Mouse (Mus musculus) CD8-positive naive resting alpha-beta T cell, adult 2 months (primary cell): ENCODE data around the gene Higd1c.
"Not testable (repeated sequence)": the region's sequence is repeated elsewhere in the genome, so short reads cannot be mapped to it uniquely, and the experiment has no call there.

ENCODE experiments used
- DNase-seq, 2 experiments: peaks; one replicate each; pipeline ENCODE4 v3.0.0; 2022; ENCODE audit warnings: low read depth in 2 of 2, low spot score in 2 of 2

Gene Higd1c

GRCm38 (mm10) chr15:100364242-100364641, at the start of gene Higd1c:
Higd1c (plus strand) TSS chr15:100364542.
- no peak for DNase-seq

DNA sequence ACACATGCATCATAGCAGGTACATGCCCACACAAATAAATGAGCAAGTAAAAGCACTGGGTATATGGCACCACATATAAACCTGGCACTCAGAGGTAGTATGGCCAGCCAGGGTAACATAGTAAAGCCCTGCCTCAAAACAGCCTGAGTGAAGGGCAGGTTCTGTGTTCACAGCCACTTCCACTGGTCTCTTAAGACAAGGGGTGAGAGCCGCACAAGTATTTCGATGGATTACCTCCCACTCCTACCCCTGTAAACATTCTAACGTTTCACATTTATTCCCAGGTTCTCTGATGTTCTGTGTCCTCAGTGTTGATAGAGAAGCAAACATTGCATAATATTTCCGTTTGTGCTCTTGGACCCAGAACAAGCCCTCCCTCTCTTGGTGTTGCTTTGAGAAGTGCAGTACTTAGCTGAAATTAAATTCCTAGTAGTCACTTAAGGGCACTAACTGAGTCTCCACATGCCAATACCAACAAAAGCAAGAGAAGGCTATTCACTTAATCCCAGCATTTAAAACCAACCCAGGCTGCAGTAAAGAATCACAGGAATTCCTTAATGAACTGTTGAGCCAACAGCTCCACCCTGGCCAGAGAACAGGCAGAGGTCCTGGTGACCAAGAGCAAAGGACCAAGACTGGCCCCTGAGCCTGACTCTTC, 46.2 kb upstream of the Higd1c start:
- not testable (repeated sequence) for DNase-seq

GRCm38 (mm10) chr15:100319884-100320283, 44.5 kb upstream of the Higd1c start:
- DNase-seq: no peak

- DNase-seq: no peak
Measured at GRCm38 (mm10) chr15:100320295-100320905, 43.9 kb upstream of the Higd1c start.

DNA sequence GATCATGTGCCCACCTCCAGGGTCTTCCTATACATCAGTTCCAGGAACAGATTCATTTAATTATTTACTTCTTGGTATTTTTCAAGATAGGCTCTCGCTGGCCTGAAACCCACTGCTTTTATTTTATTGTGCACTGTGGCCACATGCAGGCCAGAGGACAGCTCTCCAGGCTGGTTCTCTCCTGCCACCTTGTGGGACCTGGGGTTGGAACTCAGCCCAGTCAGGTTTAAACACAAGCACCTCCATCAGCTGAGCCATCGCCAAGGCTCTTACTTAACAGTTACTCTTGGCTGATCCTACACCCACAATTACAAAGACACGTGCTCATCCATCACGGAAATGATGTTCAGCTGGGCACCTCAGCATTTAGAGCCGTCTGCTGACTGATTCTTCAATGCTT, 43.2 kb upstream of the Higd1c start:
- no peak for DNase-seq

GRCm38 (mm10) chr15:100324021-100324591, 40.2 kb upstream of the Higd1c start:
- DNase-seq: no peak

DNA sequence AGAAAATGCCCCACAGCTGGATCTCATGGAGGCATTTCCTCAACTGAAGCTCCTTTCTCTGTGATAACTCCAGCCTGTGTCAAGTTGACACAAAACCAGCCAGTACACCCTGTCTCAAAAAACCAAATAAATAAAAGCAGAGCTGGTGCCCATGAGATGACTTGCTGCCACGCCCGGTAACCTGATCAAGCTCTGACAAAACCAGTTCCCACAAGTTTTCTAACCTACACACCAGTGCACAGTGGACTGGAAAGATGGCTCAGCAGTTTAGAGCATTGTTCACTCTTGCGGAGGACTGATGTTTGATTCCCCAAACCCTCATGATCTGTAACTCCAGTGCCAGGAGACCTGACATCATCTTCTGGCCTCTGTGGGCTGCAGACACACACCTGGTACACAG, 39.1 kb upstream of the Higd1c start:
- no peak for DNase-seq

DNA sequence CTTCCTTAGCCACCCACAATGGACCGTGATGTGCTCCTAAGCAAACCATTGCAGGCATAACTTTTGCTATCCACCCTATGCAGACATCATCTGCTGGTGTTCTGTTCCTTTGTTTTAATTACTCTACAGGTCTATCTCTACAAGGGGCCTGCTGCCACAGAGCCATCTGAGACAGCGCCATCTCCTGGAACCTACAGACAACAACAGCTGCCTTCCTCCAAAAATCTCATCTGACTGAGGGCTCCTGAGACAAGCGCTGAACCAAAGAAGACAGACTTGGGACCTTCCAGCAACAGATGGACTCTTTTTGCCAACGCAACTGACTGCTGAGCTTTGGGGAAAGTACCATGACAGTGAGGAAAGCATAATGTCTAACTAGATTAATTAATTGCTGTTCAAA, 36.3 kb upstream of the Higd1c start:
- not testable (repeated sequence) for DNase-seq

DNA sequence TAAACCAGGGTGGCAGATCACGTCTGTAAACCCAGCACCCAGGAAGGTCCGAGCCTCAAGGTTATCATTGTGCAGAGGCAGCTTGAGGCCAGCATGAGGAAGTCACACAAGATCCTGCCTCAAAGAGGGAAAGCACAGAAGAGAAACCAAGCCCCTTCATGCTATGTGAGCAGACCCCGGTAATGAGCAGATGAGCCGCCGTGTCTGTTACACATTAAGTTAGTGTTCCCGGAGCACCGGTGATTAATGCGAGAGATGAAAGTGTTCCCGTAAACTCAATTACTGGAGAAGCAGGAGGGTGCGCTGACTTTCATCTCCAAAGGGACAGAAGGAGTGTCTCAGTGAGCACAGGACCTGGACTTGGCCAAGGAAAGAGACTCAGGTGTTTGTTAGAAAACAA, 35.0 kb upstream of the Higd1c start:
- not testable (repeated sequence) for DNase-seq

DNA sequence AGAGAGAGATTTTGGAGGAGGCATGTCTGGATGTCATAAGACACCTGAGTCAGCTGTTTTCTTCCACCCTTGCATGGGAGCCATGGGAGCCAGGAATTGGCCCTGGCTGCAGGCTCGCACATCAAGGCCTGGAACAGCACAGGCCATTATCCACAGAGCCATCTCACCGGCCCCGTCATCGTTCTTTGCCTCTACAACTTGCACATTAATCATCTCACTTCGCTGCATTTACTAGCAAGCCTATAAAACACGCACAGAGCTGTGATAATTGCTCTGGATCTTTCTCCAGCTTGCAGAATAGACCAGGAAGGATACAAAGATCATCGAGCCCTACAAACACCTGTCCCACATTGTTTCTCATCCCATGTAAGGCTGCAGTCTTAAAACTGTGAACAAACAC, 33.6 kb upstream of the Higd1c start:
- no peak for DNase-seq

GRCm38 (mm10) chr15:100332077-100332961, 32.0 kb upstream of the Higd1c start:
- DNase-seq: not testable (repeated sequence)

DNA sequence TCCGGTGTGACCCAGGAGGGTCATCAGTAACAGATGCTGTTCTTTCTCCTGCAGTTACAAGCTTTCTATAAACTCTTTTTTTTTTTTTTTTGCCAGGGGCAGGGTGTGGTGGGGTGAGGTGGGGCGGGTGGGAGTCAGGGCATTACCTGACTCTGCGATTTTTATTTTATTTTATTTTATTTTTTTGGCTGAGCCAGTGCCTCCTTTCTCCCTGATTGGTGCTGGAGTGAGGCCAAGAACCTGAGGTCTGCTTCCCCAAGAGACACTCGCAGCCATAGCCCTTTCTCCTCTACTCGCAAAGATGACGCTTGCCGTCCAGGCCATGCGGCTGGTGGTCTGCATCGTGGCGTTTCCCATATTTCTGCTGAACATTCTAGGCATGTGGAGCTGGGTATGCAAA, 29.7 kb upstream of the Higd1c start, which contains the start of gene Mettl7a3:
Gene Mettl7a3 (plus strand): TSS at position 301 of the 400 bp plus-strand sequence.
- DNase-seq: no peak

GRCm38 (mm10) chr15:100337328-100337727, 27.0 kb upstream of the Higd1c start:
- DNase-seq: not testable (repeated sequence)

DNA sequence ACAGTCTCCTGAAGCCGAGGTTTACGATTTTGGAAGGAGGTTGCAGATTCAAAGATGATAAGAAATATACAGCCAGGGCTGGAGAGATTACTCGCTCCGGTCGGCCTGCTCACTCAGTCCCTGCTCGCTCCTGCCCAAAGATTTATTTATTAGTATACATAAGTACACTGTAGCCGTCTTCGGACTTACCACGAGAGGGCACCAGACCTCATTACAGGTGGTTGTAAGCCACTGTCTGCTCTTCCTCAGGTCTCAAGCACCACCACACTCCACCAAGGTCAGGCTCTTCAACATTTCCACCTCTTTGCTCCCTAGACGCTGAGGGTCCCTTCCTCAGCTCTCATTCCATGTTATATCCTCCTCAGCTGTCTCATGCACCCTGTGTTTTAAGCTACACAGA, 26.5 kb upstream of the Higd1c start:
- DNase-seq: peak; percentile 32 to 61

GRCm38 (mm10) chr15:100341314-100341980, 22.9 kb upstream of the Higd1c start:
- DNase-seq: not testable (repeated sequence)

- no peak for DNase-seq
Measured at GRCm38 (mm10) chr15:100345484-100345883, 18.9 kb upstream of the Higd1c start.

- DNase-seq: no peak
Measured at GRCm38 (mm10) chr15:100346761-100347160, 17.6 kb upstream of the Higd1c start.

DNA sequence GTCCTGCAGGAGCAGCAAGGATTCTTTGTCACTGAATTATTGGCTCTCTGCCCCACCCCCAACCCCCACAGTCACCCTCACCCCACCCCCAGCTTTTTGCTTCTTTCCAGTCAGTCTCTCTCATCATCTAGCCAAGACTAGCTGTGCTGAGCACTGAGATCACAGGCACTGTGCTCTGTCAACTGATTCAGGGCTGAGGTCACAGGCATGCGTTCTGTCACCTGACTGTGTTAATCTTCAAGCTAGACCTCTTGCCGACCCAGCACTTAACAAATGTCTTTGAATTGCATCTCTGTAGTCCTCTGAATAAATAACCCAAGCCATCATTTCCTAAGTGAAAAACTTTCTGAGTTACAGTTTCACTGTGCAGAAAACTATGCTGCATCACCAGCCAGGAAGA, 14.8 kb upstream of the Higd1c start:
- DNase-seq: no peak

DNA sequence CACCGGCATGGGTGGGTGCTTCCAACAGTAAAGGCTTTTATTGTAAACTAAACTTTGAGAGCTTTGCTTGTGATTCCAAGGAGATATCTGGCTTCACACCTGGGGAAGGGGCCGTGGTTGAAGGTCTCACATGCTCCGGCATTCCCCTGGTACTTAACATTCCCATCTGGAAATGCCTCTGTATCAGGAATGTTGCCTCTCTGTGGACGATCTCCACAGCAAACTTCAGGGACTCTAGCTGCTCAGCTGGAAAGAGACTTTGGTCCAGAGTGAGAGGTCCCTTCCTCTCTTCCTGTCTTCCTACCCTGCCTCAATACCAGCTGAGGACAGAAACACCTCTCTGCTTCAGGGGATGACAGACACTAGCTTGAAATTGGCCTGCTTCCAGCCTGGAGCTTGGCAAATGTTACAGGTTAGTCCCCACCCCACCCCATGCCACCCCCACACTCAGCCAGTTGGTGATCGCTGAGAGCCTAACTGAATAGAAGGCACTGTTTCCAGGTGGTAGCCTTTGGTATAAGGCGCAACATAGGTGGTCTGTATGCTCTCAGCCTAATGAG, 12.8 kb upstream of the Higd1c start:
- no peak for DNase-seq

DNA sequence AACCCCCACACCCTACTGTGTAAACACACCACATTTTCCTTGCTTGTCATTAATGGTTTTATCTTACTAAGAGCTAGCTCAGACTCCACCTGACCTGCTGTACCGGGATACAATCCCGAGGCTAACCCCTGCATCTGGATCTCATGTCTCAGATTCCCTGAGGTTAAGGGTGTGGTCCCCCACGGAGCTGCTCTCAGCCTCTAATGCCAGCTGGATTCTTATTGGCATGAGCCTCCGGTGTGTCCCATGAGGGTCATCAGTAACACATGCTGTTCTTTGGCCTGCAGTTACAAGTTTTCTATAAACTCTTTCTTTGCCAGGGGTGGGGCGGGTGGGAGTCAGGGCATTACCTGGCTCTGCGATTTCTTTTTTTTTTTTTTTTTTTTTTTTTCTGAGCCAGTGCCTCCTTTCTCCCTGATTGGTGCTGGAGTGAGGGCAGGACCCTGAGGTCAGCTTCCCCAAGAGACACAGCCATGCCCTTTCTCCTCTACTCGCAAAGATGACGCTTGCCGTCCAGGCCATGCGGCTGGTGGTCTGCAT, 11.6 kb upstream of the Higd1c start, which contains the start of the genes Methig1 and Mettl7a2:
Gene Methig1 (plus strand): TSS at position 439 of the 540 bp plus-strand sequence.
Gene Mettl7a2 (plus strand): TSS at position 490 of the 540 bp plus-strand sequence.
- no peak for DNase-seq
